Mouse (Mus musculus) intestine, embryonic 16.5 days (tissue): ENCODE data around the gene Nwd1. TPM values are rescaled to one million over a fixed set of nuclear protein-coding genes. Genes with fewer than 3 reads are reported as not detected.
A peak's percentile ranks its signal among the peaks of the same experiment; 100 is the strongest.
"Not testable (repeated sequence)": the region's sequence is repeated elsewhere in the genome, so short reads cannot be mapped to it uniquely, and the experiment has no call there.

Experiments
- ATAC-seq: fragments of 200-750 bp; cut with Nextera tagmentation; 2 replicates; pipeline ENCODE4 v1.8.0; 2017; ENCODE audit warnings: moderate TSS enrichment, moderate library complexity
- H3K27ac ChIP-seq: fragments of 300-500 bp; sonication (generic); 2 replicates; pipeline ENCODE4 v1.5.1; 2014; ENCODE audit warnings: mild to moderate bottlenecking, low read length
- H3K27me3 ChIP-seq: fragments of 300-500 bp; sonication (generic); replicated peaks from 2 replicates; pipeline ENCODE4 v1.6.1; 2014; ENCODE audit warnings: low read length, control low read depth, mixed read lengths; ENCODE audit not compliant: control insufficient read depth, insufficient read depth
- H3K36me3 ChIP-seq: fragments of 300-500 bp; sonication (generic); 2 replicates; pipeline ENCODE4 v1.6.1; 2014; ENCODE audit warnings: low read length, control low read depth; ENCODE audit not compliant: control insufficient read depth, insufficient read depth
- H3K4me1 ChIP-seq: fragments of 300-500 bp; sonication (generic); 2 replicates; pipeline ENCODE4 v1.6.1; 2014; ENCODE audit warnings: low read length, control low read depth, mixed read lengths; ENCODE audit not compliant: control insufficient read depth, insufficient read depth
- H3K4me2 ChIP-seq: fragments of 300-500 bp; sonication (generic); 2 replicates; pipeline ENCODE4 v1.6.1; 2014; ENCODE audit warnings: low read depth, low read length, control low read depth
- H3K4me3 ChIP-seq: fragments of 300-500 bp; sonication (generic); 2 replicates; pipeline ENCODE4 v1.5.1; 2014; ENCODE audit warnings: mild to moderate bottlenecking, low read length
- H3K9ac ChIP-seq: fragments of 300-500 bp; sonication (generic); 2 replicates; pipeline ENCODE4 v1.6.1; 2014; ENCODE audit warnings: low read depth, low read length
- H3K9me3 ChIP-seq: fragments of 300-500 bp; sonication (generic); 2 replicates; pipeline ENCODE4 v1.6.1; 2016; ENCODE audit warnings: low read length, control low read depth; ENCODE audit not compliant: control insufficient read depth
- WGBS: fragments of 180-500 bp; shearing (Covaris S2); extraction: QIAGEN DNeasy Blood & Tissue Kit; methylation state at CpG from one replicate; pipeline ENCODE4 v1.1.7; 2014; 5-methylcytosine and 5-hydroxymethylcytosine counted together
- polyA plus RNA-seq: library from polyadenylated mRNA; unstranded; fragments of >200 nt; fragmentation: Nextera tagmentation; extraction: Ambion mirVana; gene quantifications from 2 replicates; pipeline ENCODE4 v1.2.1, GENCODE M21; 2015

Nwd1 gene
- polyA plus RNA-seq, 1 experiment from 2014 or later: 0.12 TPM

GRCm38 (mm10) chr8:72664757-72665156 lies 18.2 kb downstream of the Nwd1 start:
- peak; percentile 65 for ATAC-seq
- Histone ChIP-seq H3K4me1 (no peaks in the 10 kb centered on the region), H3K9ac (no peak overlapping the region), H3K27me3 (no peaks in the 10 kb centered on the region), H3K36me3 (no peaks in the 10 kb centered on the region), H3K4me2 (no peak overlapping the region), H3K27ac (no peak overlapping the region), H3K4me3 (no peak overlapping the region), H3K9me3 (no peaks in the 10 kb centered on the region)
- WGBS: 51% methylated on average over 5 of the region's 5 CpGs

DNA sequence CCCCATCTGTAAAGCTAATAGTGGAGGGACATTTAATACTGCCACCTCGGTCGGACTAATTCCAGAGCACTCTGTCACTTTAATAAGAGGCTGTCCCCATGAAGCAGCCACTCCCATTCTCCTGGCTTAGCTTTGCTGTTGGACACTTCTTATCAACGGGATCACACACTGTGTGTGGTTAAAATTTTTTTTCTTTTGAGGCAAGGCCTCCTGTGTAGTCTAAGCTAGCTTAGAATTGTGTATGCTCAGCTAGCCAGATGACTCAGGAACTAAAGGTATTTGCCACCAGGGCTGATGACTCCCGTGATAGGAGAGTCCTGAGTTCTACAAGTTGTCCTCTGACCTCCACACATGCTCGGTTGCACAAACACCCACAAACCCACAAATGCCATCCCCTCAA lies 18.9 kb downstream of the Nwd1 start:
- H3K36me3 ChIP-seq: no peaks in the 10 kb centered on the region
- H3K9ac ChIP-seq: no peak overlapping the region
- no peak overlapping the region for H3K4me2 ChIP-seq
- H3K4me1 ChIP-seq: no peaks in the 10 kb centered on the region
- H3K27me3 ChIP-seq: no peaks in the 10 kb centered on the region
- ATAC-seq: no peak
- no peak overlapping the region for H3K4me3 ChIP-seq
- H3K9me3 ChIP-seq: no peaks in the 10 kb centered on the region
- no peak overlapping the region for H3K27ac ChIP-seq
- 59% methylated on average over 5 of the region's 5 CpGs for WGBS

GRCm38 (mm10) chr8:72668925-72669324 lies 22.4 kb downstream of the Nwd1 start:
- H3K9me3 ChIP-seq: no peaks in the 10 kb centered on the region
- no peak overlapping the region for H3K9ac ChIP-seq
- no peaks in the 10 kb centered on the region for H3K4me1 ChIP-seq
- no peak overlapping the region for H3K4me3 ChIP-seq
- no peak overlapping the region for H3K4me2 ChIP-seq
- no peak for ATAC-seq
- H3K36me3 ChIP-seq: no peaks in the 10 kb centered on the region
- no peak overlapping the region for H3K27ac ChIP-seq
- no peaks in the 10 kb centered on the region for H3K27me3 ChIP-seq

- Histone ChIP-seq H3K4me3 (no peak overlapping the region), H3K36me3 (no peaks in the 10 kb centered on the region), H3K4me1 (no peaks in the 10 kb centered on the region), H3K27ac (no peak overlapping the region), H3K27me3 (no peaks in the 10 kb centered on the region), H3K9me3 (no peaks in the 10 kb centered on the region), H3K9ac (no peak overlapping the region), H3K4me2 (no peak overlapping the region)
- ATAC-seq: no peak
- 79% methylated on average over 1 of the region's 1 CpGs for WGBS
These were observed 26.3 kb downstream of the Nwd1 start for GRCm38 (mm10) chr8:72672802-72673201.

DNA sequence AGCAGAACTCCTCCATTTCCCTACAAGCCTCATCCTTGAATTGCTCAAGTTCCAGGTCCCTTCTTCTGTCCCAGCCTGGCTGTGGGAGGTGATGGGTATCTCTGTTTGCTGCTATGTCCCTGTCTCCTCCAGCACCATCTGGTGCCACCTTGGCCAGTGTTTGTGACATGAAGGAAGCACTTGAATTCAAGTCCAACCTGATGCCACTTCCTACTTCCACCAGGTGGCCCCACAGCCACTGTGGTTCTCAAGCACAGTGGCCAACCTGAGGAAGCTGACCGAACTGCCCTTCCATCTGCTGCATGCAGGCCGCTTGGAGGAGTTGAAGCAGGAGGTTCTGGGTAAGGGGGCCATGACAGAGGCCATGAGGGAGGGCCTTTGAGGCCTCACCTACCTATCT lies 27.7 kb downstream of the Nwd1 start:
- WGBS: 83% methylated on average over 2 of the region's 2 CpGs
- no peak overlapping the region for H3K4me3 ChIP-seq
- no peaks in the 10 kb centered on the region for H3K9me3 ChIP-seq
- no peaks in the 10 kb centered on the region for H3K4me1 ChIP-seq
- no peak overlapping the region for H3K9ac ChIP-seq
- no peaks in the 10 kb centered on the region for H3K27me3 ChIP-seq
- no peaks in the 10 kb centered on the region for H3K36me3 ChIP-seq
- no peak for ATAC-seq
- no peak overlapping the region for H3K4me2 ChIP-seq
- H3K27ac ChIP-seq: no peak overlapping the region

- Histone ChIP-seq H3K4me1 (no peaks in the 10 kb centered on the region), H3K4me2 (no peak overlapping the region), H3K9ac (no peak overlapping the region), H3K4me3 (no peak overlapping the region), H3K27ac (no peak overlapping the region), H3K27me3 (no peaks in the 10 kb centered on the region), H3K9me3 (no peaks in the 10 kb centered on the region), H3K36me3 (no peaks in the 10 kb centered on the region)
- no peak for ATAC-seq
- 59% methylated on average over 4 of the region's 4 CpGs for WGBS
These were observed 29.9 kb downstream of the Nwd1 start for GRCm38 (mm10) chr8:72676436-72676835.

GRCm38 (mm10) chr8:72676844-72677243 lies 30.3 kb downstream of the Nwd1 start:
- H3K4me1 ChIP-seq, H3K27ac ChIP-seq, H3K36me3 ChIP-seq, H3K9me3 ChIP-seq, H3K9ac ChIP-seq, H3K4me2 ChIP-seq, ATAC-seq, H3K27me3 ChIP-seq, H3K4me3 ChIP-seq: not testable (repeated sequence)
- 57% methylated on average over 2 of the region's 2 CpGs for WGBS

- Histone ChIP-seq H3K4me3 (no peak overlapping the region), H3K4me2 (no peak overlapping the region), H3K4me1 (no peaks in the 10 kb centered on the region), H3K27ac (no peak overlapping the region), H3K9me3 (no peaks in the 10 kb centered on the region), H3K27me3 (no peaks in the 10 kb centered on the region), H3K36me3 (no peaks in the 10 kb centered on the region), H3K9ac (no peak overlapping the region)
- WGBS: 56% methylated on average over 5 of the region's 5 CpGs
- no peak for ATAC-seq
These were observed 30.8 kb downstream of the Nwd1 start for GRCm38 (mm10) chr8:72677331-72677730.

- peak; percentile 59 for ATAC-seq
- 7% methylated on average over 3 of the region's 3 CpGs for WGBS
- no peaks in the 10 kb centered on the region for H3K4me1 ChIP-seq
These were observed 33.6 kb downstream of the Nwd1 start for GRCm38 (mm10) chr8:72680133-72680532.

GRCm38 (mm10) chr8:72682051-72682687 lies 35.7 kb downstream of the Nwd1 start:
- no peaks in the 10 kb centered on the region for H3K27me3 ChIP-seq
- no peak overlapping the region for H3K27ac ChIP-seq
- no peak overlapping the region for H3K9ac ChIP-seq
- H3K4me3 ChIP-seq: no peak overlapping the region
- 84% methylated on average over 4 of the region's 4 CpGs for WGBS
- H3K36me3 ChIP-seq: no peaks in the 10 kb centered on the region
- no peaks in the 10 kb centered on the region for H3K9me3 ChIP-seq
- ATAC-seq: no peak
- no peak overlapping the region for H3K4me2 ChIP-seq
- H3K4me1 ChIP-seq: no peaks in the 10 kb centered on the region

More at GRCm38 (mm10) chr8:72680133-72680532, 33.6 kb downstream of the Nwd1 start:
- no peaks in the 10 kb centered on the region for H3K9me3 ChIP-seq
- H3K9ac ChIP-seq: no peak overlapping the region
- H3K27ac ChIP-seq: no peak overlapping the region
- H3K27me3 ChIP-seq: no peaks in the 10 kb centered on the region
- H3K36me3 ChIP-seq: no peaks in the 10 kb centered on the region
- H3K4me3 ChIP-seq: no peak overlapping the region
- no peak overlapping the region for H3K4me2 ChIP-seq
